Mouse (Mus musculus) liver, postnatal 0 days (tissue): ENCODE measurements at regions not wholly inside any gene's neighbourhood (a gene's known extent, or its start where the extent isn't known, plus 50 kb on each side); places are given as distances from the start of the nearest gene placed in this dataset.

Experiments used
- ATAC-seq: fragments of 200-750 bp; cut with Nextera tagmentation; 2 replicates; pipeline ENCODE4 v1.8.0; 2017; ENCODE audit warnings: mild to moderate bottlenecking, moderate library complexity
- DNase-seq: peaks from one replicate; pipeline ENCODE4 v3.0.0-alpha.2; 2016
- H3K27ac ChIP-seq: fragments of 300-500 bp; sonication (generic); 2 replicates; pipeline ENCODE4 v1.5.1; 2014; ENCODE audit warnings: antibody characterized with exemption, moderate library complexity, mild to moderate bottlenecking, low read depth
- H3K27me3 ChIP-seq: fragments of 300-500 bp; sonication (generic); 2 replicates; pipeline ENCODE4 v1.6.1; 2014; ENCODE audit warnings: low read length, control low read depth, mixed read lengths; ENCODE audit not compliant: insufficient read depth
- H3K36me3 ChIP-seq: fragments of 300-500 bp; sonication (generic); replicated peaks from 2 replicates; pipeline ENCODE4 v1.6.1; 2014; ENCODE audit warnings: mild to moderate bottlenecking, control low read depth, low read length, moderate library complexity, mixed read lengths; ENCODE audit not compliant: insufficient read depth
- H3K4me1 ChIP-seq: fragments of 300-500 bp; sonication (generic); 2 replicates; pipeline ENCODE4 v1.6.1; 2014; ENCODE audit warnings: antibody characterized with exemption, mild to moderate bottlenecking, control low read depth; ENCODE audit not compliant: insufficient read depth
- H3K4me2 ChIP-seq: fragments of 300-500 bp; sonication (generic); 2 replicates; pipeline ENCODE4 v1.6.1; 2014; ENCODE audit warnings: low read depth, mild to moderate bottlenecking, low read length, moderate library complexity, mixed read lengths
- H3K4me3 ChIP-seq: fragments of 300-500 bp; sonication (generic); 2 replicates; pipeline ENCODE4 v1.5.1; 2014; ENCODE audit warnings: low read depth, low read length
- H3K9ac ChIP-seq: fragments of 300-500 bp; sonication (generic); replicated peaks from 2 replicates; pipeline ENCODE4 v1.6.1; 2014; ENCODE audit warnings: mild to moderate bottlenecking, moderate library complexity
- H3K9me3 ChIP-seq: fragments of 300-500 bp; sonication (generic); 2 replicates; pipeline ENCODE4 v1.6.1; 2016; ENCODE audit warnings: mild to moderate bottlenecking, control low read depth, low read length, mixed read lengths
- CTCF ChIP-seq: sonication (generic); IDR thresholded peaks from 2 replicates; pipeline ENCODE4 v1.5.1; 2016; ENCODE audit warnings: antibody characterized with exemption, low read depth
- EP300 ChIP-seq: IDR thresholded peaks from 2 replicates; pipeline ENCODE4 v1.6.1; 2016; ENCODE audit warnings: antibody characterized with exemption, low read depth, mild to moderate bottlenecking
- WGBS: fragments of 180-500 bp; shearing (Covaris S2); extraction: QIAGEN DNeasy Blood & Tissue Kit; methylation state at CpG from one replicate; pipeline ENCODE4 v1.1.7; 2014; ENCODE audit not compliant: insufficient replicate concordance; 5-methylcytosine and 5-hydroxymethylcytosine counted together

DNA sequence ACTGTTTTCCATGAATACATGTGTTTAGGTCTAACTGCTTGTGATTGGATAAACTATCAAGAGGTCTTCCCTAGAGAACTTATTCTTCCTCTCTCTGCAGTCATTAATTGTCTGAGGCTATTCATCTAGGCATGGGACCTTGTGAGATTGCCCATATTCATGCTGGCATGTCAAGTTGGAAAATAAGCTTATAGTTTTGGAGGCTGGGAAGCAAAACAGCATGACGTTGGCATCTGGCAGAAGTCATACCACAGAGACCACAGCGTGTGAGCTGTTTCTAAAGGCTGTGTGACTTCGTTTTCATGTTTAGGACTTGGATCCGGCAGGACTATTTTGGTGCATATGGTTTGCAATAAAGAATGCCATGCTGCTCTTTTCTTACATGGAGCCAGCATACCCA is 185.5 kb upstream of the Cblb start:
- Histone ChIP-seq H3K4me1 (no peaks in the 10 kb centered on the region), H3K4me2 (no peak overlapping the region), H3K27ac (no peak overlapping the region), H3K9ac (no peak overlapping the region), H3K4me3 (no peak overlapping the region), H3K36me3 (no peaks in the 10 kb centered on the region), H3K9me3 (no peaks in the 10 kb centered on the region), H3K27me3 (no peaks in the 10 kb centered on the region)
- TF ChIP-seq CTCF (no peak), EP300 (no peak)
- WGBS = 76% methylated on average over 4 of the region's 4 CpGs
- ATAC-seq = no peak
- no peak for DNase-seq

- DNase-seq (no peak), ATAC-seq (no peak)
- Histone ChIP-seq H3K4me2 (no peak overlapping the region), H3K27me3 (no peaks in the 10 kb centered on the region), H3K9ac (no peak overlapping the region), H3K9me3 (no peaks in the 10 kb centered on the region), H3K4me3 (no peak overlapping the region), H3K36me3 (no peaks in the 10 kb centered on the region), H3K4me1 (no peaks in the 10 kb centered on the region), H3K27ac (no peak overlapping the region)
- 79% methylated on average over 4 of the region's 4 CpGs for WGBS
- TF ChIP-seq CTCF = no peak
- TF ChIP-seq EP300 = no peak
Observed at GRCm38 (mm10) chr16:51880711-51881110, 150.3 kb upstream of the Cblb start.

- Histone ChIP-seq H3K4me1 (no peaks in the 10 kb centered on the region), H3K4me3 (no peak overlapping the region), H3K9ac (no peak overlapping the region), H3K27ac (no peak overlapping the region), H3K27me3 (no peaks in the 10 kb centered on the region), H3K36me3 (no peaks in the 10 kb centered on the region), H3K9me3 (no peaks in the 10 kb centered on the region), H3K4me2 (no peak overlapping the region)
- no peak for ATAC-seq
- TF ChIP-seq EP300 (no peak), CTCF (no peak)
- no peak for DNase-seq
- WGBS = 79% methylated on average over 2 of the region's 2 CpGs
Observed at GRCm38 (mm10) chr16:51881127-51881526, 149.9 kb upstream of the Cblb start.

- Histone ChIP-seq H3K27me3 (no peaks in the 10 kb centered on the region), H3K4me1 (no peaks in the 10 kb centered on the region), H3K36me3 (no peaks in the 10 kb centered on the region), H3K4me3 (no peak overlapping the region), H3K9ac (no peak overlapping the region), H3K9me3 (no peaks in the 10 kb centered on the region), H3K27ac (no peak overlapping the region), H3K4me2 (no peak overlapping the region)
- DNase-seq = no peak
- no peak for ATAC-seq
- no peak for TF ChIP-seq EP300
- no peak for TF ChIP-seq CTCF
- 78% methylated on average over 2 of the region's 2 CpGs for WGBS
Observed at GRCm38 (mm10) chr16:51883813-51884212, 147.2 kb upstream of the Cblb start.

DNA sequence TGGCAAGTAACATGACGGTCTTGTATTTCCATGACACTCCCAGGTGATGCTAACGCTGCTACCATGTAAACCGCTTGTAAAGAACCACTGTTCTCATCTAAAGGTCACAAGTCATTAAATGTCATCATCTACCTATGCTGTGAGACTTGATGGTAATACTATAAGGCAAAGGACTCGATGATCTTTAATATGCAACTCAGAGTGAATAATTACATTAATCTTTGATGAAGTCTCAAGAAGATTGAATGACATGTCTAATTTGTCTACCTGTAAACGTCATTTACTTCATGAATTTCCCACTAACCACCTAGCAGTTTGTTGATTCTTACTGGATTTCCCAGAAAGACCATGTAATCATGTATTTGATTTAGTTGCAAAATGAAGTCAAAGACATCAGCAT is 143.5 kb upstream of the Cblb start:
- DNase-seq (no peak), ATAC-seq (no peak)
- no peak for TF ChIP-seq EP300
- TF ChIP-seq CTCF = no peak
- no peak overlapping the region for H3K4me2 ChIP-seq
- no peak overlapping the region for H3K27ac ChIP-seq
- H3K9ac ChIP-seq = no peak overlapping the region
- no peaks in the 10 kb centered on the region for H3K4me1 ChIP-seq
- no peaks in the 10 kb centered on the region for H3K36me3 ChIP-seq
- H3K9me3 ChIP-seq = no peaks in the 10 kb centered on the region
- H3K27me3 ChIP-seq = no peaks in the 10 kb centered on the region
- WGBS = 70% methylated on average over 5 of the region's 5 CpGs
- H3K4me3 ChIP-seq = no peak overlapping the region

DNA sequence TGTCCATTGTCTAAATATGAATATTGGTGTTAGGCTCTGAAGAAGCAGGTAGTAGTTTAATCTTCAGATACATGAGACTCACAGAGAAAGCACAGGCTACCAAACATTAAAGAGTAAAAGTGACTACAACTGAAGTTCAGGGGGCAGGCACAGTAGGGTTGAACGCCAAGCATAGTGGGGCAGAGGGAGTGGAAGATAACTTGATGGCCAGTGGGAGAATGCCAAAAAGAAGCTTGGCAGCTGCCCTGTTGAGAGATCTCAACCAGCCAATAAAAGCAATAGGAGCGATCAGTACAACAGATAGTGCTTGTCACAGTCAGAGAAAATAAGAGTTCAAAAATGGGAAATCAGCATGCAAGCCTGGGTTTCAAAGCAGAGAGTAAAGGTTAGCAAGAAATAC is 125.4 kb upstream of the Cblb start:
- H3K4me1 ChIP-seq = no peaks in the 10 kb centered on the region
- no peak overlapping the region for H3K27ac ChIP-seq
- no peak overlapping the region for H3K9ac ChIP-seq
- TF ChIP-seq EP300 (no peak), CTCF (no peak)
- no peaks in the 10 kb centered on the region for H3K36me3 ChIP-seq
- no peaks in the 10 kb centered on the region for H3K27me3 ChIP-seq
- ATAC-seq (no peak), DNase-seq (no peak)
- 74% methylated on average over 2 of the region's 2 CpGs for WGBS
- no peaks in the 10 kb centered on the region for H3K9me3 ChIP-seq
- no peak overlapping the region for H3K4me2 ChIP-seq
- no peak overlapping the region for H3K4me3 ChIP-seq

DNA sequence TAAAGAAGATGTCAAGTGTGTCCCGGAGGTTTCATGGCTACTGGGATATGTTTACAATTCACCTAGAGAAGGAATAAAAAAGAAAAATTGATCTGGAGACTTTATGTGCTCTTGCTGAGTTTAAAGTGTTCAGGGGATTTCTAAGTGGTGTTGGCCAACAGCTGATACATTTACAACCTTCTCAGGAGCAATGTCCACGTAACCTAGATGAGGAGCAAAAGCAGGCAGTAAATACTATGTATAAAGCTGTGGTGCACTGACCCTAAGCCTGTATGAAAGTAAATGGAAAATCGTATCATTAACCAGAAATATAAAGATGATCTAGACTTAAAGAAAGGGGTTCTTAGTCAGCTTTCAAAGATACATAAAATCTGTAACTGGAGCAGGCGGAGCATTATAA is 124.3 kb upstream of the Cblb start:
- no peak overlapping the region for H3K4me2 ChIP-seq
- H3K9me3 ChIP-seq = no peaks in the 10 kb centered on the region
- whole genome bisulfite sequencing = 81% methylated on average over 4 of the region's 4 CpGs
- H3K27me3 ChIP-seq = no peaks in the 10 kb centered on the region
- ATAC-seq (no peak), DNase-seq (no peak)
- no peak overlapping the region for H3K27ac ChIP-seq
- no peak for TF ChIP-seq EP300
- TF ChIP-seq CTCF = no peak
- H3K4me1 ChIP-seq = no peaks in the 10 kb centered on the region
- H3K4me3 ChIP-seq = no peak overlapping the region
- no peak overlapping the region for H3K9ac ChIP-seq
- H3K36me3 ChIP-seq = no peaks in the 10 kb centered on the region
